10 mouse cellular contexts compared by ENCODE assay signal in the genomic region with DNA sequence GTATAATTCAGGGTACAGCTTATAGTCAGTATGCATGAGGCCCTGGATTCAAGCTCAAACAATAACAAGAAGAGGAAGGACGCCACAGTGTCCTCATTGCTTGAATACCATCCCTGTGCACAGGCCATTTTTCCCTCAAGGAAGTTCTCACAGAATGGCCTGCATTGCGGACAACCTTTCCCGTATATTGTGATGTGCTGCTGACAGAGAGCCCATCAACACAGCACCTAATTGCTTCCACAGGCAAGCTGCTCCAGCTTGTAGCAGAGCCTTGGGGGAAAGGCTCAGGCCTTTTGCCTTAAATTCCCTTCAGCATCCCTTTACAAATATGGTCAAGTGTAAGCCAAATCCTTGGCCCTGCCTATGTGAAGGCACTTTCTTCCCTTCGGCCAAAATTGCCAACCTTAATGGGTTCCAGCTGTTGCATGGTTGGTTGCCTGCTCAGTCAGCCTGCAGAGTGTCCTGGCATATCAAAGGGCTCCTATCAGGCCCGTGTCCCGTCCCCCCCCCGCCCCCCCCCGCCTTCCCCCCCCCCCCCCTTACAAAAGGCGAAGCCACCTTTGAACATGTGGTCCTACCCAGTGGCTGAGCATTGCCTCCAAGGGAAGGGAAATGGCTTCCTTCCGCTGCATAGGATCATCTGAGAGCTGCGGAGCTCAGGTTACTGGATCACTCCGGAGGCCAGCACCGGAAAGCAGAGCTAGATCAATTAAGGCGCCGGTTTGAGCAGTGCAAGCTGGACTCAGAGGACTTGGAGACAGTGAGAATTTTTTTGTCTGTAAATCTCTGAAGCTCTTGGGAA.
A peak's percentile ranks its signal among the peaks of the same experiment; 100 is the strongest.
DNase-seq lines count a peak whose midpoint lies in the region; ATAC-seq and TF ChIP-seq lines count a peak whose summit lies in the region.
"Had no signal": no experiment of that assay in that cellular context is flagged by ENCODE, and none has a peak within 500 bp of the region (broad histone marks: within the 10 kb centered on the region; RNA-seq: fewer than 3 reads in every experiment).

No protein-coding gene starts in this region.

- no peaks in the 10 kb centered on the region for H3K27me3 ChIP-seq in forebrain, embryonic 10.5 days (ENCODE audit: poor library complexity, severe bottlenecking)
- no peaks in the 10 kb centered on the region for H3K27me3 ChIP-seq in forebrain, embryonic 16.5 days (replicated peaks; ENCODE audit: control insufficient read depth, insufficient read depth, low read length)
- no peaks in the 10 kb centered on the region for H3K27me3 ChIP-seq in midbrain, embryonic 11.5 days (ENCODE audit: control insufficient read depth, insufficient read depth, low read length)
- H3K27me3 ChIP-seq in midbrain, embryonic 16.5 days (ENCODE audit: control insufficient read depth, insufficient read depth, low read depth, low read length) = no peaks in the 10 kb centered on the region
- H3K27me3 ChIP-seq in kidney, postnatal 0 days (ENCODE audit: insufficient read depth, low read length) = no peaks in the 10 kb centered on the region
- H3K27me3 ChIP-seq: liver, embryonic 15.5 days; neural tube, embryonic 13.5 days had no signal

- H3K9me3 ChIP-seq in forebrain, embryonic 10.5 days = no peaks in the 10 kb centered on the region
- no peaks in the 10 kb centered on the region for H3K9me3 ChIP-seq in forebrain, embryonic 16.5 days (ENCODE audit: control insufficient read depth, low read length)
- H3K9me3 ChIP-seq in midbrain, embryonic 11.5 days (ENCODE audit: control insufficient read depth, low read length) = no peaks in the 10 kb centered on the region
- H3K9me3 ChIP-seq in midbrain, embryonic 16.5 days (replicated peaks; ENCODE audit: control insufficient read depth, low read length, poor library complexity, severe bottlenecking) = no peaks in the 10 kb centered on the region
- H3K9me3 ChIP-seq in kidney, postnatal 0 days (replicated peaks; ENCODE audit: low read length) = no peaks in the 10 kb centered on the region
- H3K9me3 ChIP-seq: liver, embryonic 15.5 days; neural tube, embryonic 13.5 days had no signal

- H3K4me1 ChIP-seq in forebrain, embryonic 10.5 days = peaks cover 10% of the 10 kb centered on the region
- no peaks in the 10 kb centered on the region for H3K4me1 ChIP-seq in forebrain, embryonic 16.5 days (replicated peaks; ENCODE audit: control insufficient read depth, insufficient read depth, low read length)
- H3K4me1 ChIP-seq in midbrain, embryonic 11.5 days (ENCODE audit: control insufficient read depth, insufficient read depth, low read length) = no peaks in the 10 kb centered on the region
- no peaks in the 10 kb centered on the region for H3K4me1 ChIP-seq in midbrain, embryonic 16.5 days (ENCODE audit: control insufficient read depth, insufficient read depth, low read length)
- no peaks in the 10 kb centered on the region; the same call in 1 of the 2 replicates for H3K4me1 ChIP-seq in kidney, postnatal 0 days (replicated peaks; ENCODE audit: insufficient read depth, low read length)
- H3K4me1 ChIP-seq: liver, embryonic 15.5 days; neural tube, embryonic 13.5 days had no signal

- no peak overlapping the region for H3K4me2 ChIP-seq in forebrain, embryonic 16.5 days (ENCODE audit: low read length)
- no peak overlapping the region for H3K4me2 ChIP-seq in midbrain, embryonic 11.5 days
- H3K4me2 ChIP-seq in midbrain, embryonic 16.5 days (ENCODE audit: low read length) = no peak overlapping the region
- H3K4me2 ChIP-seq in kidney, postnatal 0 days (ENCODE audit: low read length) = peak overlapping the region; percentile 35
- H3K4me2 ChIP-seq: liver, embryonic 15.5 days; neural tube, embryonic 13.5 days had no signal

- no peaks in the 10 kb centered on the region for H3K36me3 ChIP-seq in forebrain, embryonic 10.5 days (replicated peaks)
- no peaks in the 10 kb centered on the region for H3K36me3 ChIP-seq in forebrain, embryonic 16.5 days (ENCODE audit: control insufficient read depth, insufficient read depth)
- H3K36me3 ChIP-seq in midbrain, embryonic 11.5 days (ENCODE audit: control insufficient read depth, insufficient read depth, low read length) = no peaks in the 10 kb centered on the region
- H3K36me3 ChIP-seq in midbrain, embryonic 16.5 days (ENCODE audit: control insufficient read depth, insufficient read depth, low read length) = no peaks in the 10 kb centered on the region
- no peaks in the 10 kb centered on the region for H3K36me3 ChIP-seq in kidney, postnatal 0 days (ENCODE audit: insufficient read depth, low read length)
- H3K36me3 ChIP-seq: liver, embryonic 15.5 days; neural tube, embryonic 13.5 days had no signal

- ATAC-seq in forebrain, embryonic 16.5 days = no peak
- ATAC-seq in midbrain, embryonic 11.5 days (ENCODE audit: low FRiP score) = no peak
- no peak for ATAC-seq in midbrain, embryonic 16.5 days
- peak; percentile 95 for ATAC-seq in kidney, postnatal 0 days (replicated peaks; ENCODE audit: low FRiP score, low read depth)
- no peak for ATAC-seq in CD4-positive, CD25-positive, alpha-beta regulatory T cell, adult 4 months

- H3K27ac ChIP-seq in forebrain, embryonic 10.5 days = peak overlapping the region; percentile 74; the same call in 1 of the 2 replicates
- no peak overlapping the region for H3K27ac ChIP-seq in forebrain, embryonic 16.5 days (ENCODE audit: low read length)
- H3K27ac ChIP-seq in midbrain, embryonic 11.5 days (ENCODE audit: low read depth, low read length) = no peak overlapping the region
- H3K27ac ChIP-seq in midbrain, embryonic 16.5 days (ENCODE audit: low read length) = no peak overlapping the region
- peak overlapping the region; percentile 65; the same call in 1 of the 2 replicates for H3K27ac ChIP-seq in kidney, postnatal 0 days
- H3K27ac ChIP-seq: liver, embryonic 15.5 days; neural tube, embryonic 13.5 days had no signal

- H3K9ac ChIP-seq in forebrain, embryonic 16.5 days (replicated peaks; ENCODE audit: low read depth, low read length) = no peak overlapping the region
- no peak overlapping the region for H3K9ac ChIP-seq in midbrain, embryonic 11.5 days (ENCODE audit: low read length)
- H3K9ac ChIP-seq in midbrain, embryonic 16.5 days (ENCODE audit: low read depth, low read length) = no peak overlapping the region
- H3K9ac ChIP-seq in kidney, postnatal 0 days (ENCODE audit: low read depth, low read length) = no peak overlapping the region
- H3K9ac ChIP-seq: liver, embryonic 15.5 days; neural tube, embryonic 13.5 days had no signal

- peak; percentile 57 for DNase-seq in forebrain, embryonic 10.5 days (ENCODE audit: extremely low spot score, low spot score)
- DNase-seq in midbrain, embryonic 11.5 days (ENCODE audit: low spot score, missing footprints) = peak; percentile 84
- peak; percentile 93 for DNase-seq in kidney, postnatal 0 days (ENCODE audit: low spot score)
- DNase-seq in yolk sac, embryonic 10.5 days (ENCODE audit: low spot score) = peak; percentile 19
- DNase-seq in spleen, adult 12 weeks (ENCODE audit: low spot score) = no peak

- no peak overlapping the region for H3K4me3 ChIP-seq in forebrain, embryonic 10.5 days
- H3K4me3 ChIP-seq in forebrain, embryonic 16.5 days (replicated peaks; ENCODE audit: low read length) = no peak overlapping the region
- no peak overlapping the region for H3K4me3 ChIP-seq in midbrain, embryonic 11.5 days (ENCODE audit: low read depth, low read length)
- H3K4me3 ChIP-seq in midbrain, embryonic 16.5 days (ENCODE audit: low read depth, low read length) = no peak overlapping the region
- no peak overlapping the region for H3K4me3 ChIP-seq in kidney, postnatal 0 days (replicated peaks; ENCODE audit: low read depth, low read length)
- H3K4me3 ChIP-seq: liver, embryonic 15.5 days; neural tube, embryonic 13.5 days had no signal

- TF ChIP-seq CTCF in kidney, postnatal 0 days (IDR thresholded peaks at IDR 0.05; ENCODE audit: low read depth) = no peak

- WGBS in forebrain, embryonic 10.5 days = 48% methylated on average over 14 of the region's 15 CpGs
- 71% methylated on average over 13 of the region's 15 CpGs for WGBS in forebrain, embryonic 16.5 days
- 58% methylated on average over 14 of the region's 15 CpGs for WGBS in midbrain, embryonic 11.5 days
- 72% methylated on average over 13 of the region's 15 CpGs for WGBS in midbrain, embryonic 16.5 days
- WGBS in kidney, postnatal 0 days = 16% methylated on average over 14 of the region's 15 CpGs

Comparison
In these comparisons a context has a peak if more than half of its experiments do, and no peak if none do; other contexts are left out.
1. H3K27ac ChIP-seq: peak in forebrain, embryonic 10.5 days (single experiment) and kidney, postnatal 0 days (single experiment); none in forebrain, embryonic 16.5 days (single experiment), midbrain, embryonic 11.5 days (single experiment) and midbrain, embryonic 16.5 days (single experiment).